Mouse (Mus musculus) kidney, embryonic 16.5 days (tissue): ENCODE measurements around the gene Acbd7. TPM values are rescaled to one million over a fixed set of nuclear protein-coding genes. Genes with fewer than 3 reads are reported as not detected.
A peak's percentile ranks its signal among the peaks of the same experiment; 100 is the strongest.

ENCODE experiments used
- ATAC-seq: fragments of 200-750 bp; cut with Nextera tagmentation; 2 replicates; pipeline ENCODE4 v1.8.0; 2017; ENCODE audit warnings: moderate TSS enrichment; ENCODE audit not compliant: low FRiP score, low TSS enrichment
- H3K27ac ChIP-seq: fragments of 300-500 bp; sonication (generic); 2 replicates; pipeline ENCODE4 v1.5.1; 2014; ENCODE audit warnings: low read length
- H3K27me3 ChIP-seq: fragments of 300-500 bp; sonication (generic); 2 replicates; pipeline ENCODE4 v1.6.1; 2014; ENCODE audit warnings: low read length, control low read depth, mixed read lengths; ENCODE audit not compliant: insufficient read depth
- H3K36me3 ChIP-seq: fragments of 300-500 bp; sonication (generic); 2 replicates; pipeline ENCODE4 v1.6.1; 2014; ENCODE audit warnings: low read length, control low read depth, mixed read lengths; ENCODE audit not compliant: insufficient read depth
- H3K4me1 ChIP-seq: fragments of 300-500 bp; sonication (generic); 2 replicates; pipeline ENCODE4 v1.6.1; 2014; ENCODE audit warnings: low read length, control low read depth, mixed read lengths; ENCODE audit not compliant: insufficient read depth
- H3K4me2 ChIP-seq: fragments of 300-500 bp; sonication (generic); replicated peaks from 2 replicates; pipeline ENCODE4 v1.6.1; 2014; ENCODE audit warnings: low read depth, low read length
- H3K4me3 ChIP-seq: fragments of 300-500 bp; sonication (generic); 2 replicates; pipeline ENCODE4 v1.5.1; 2014; ENCODE audit warnings: mild to moderate bottlenecking, low read length
- H3K9ac ChIP-seq: fragments of 300-500 bp; sonication (generic); replicated peaks from 2 replicates; pipeline ENCODE4 v1.6.1; 2014; ENCODE audit warnings: low read length
- H3K9me3 ChIP-seq: fragments of 300-500 bp; sonication (generic); 2 replicates; pipeline ENCODE4 v1.6.1; 2016; ENCODE audit warnings: low read length, control low read depth
- WGBS: fragments of 180-500 bp; shearing (Covaris S2); extraction: QIAGEN DNeasy Blood & Tissue Kit; methylation state at CpG from one replicate; pipeline ENCODE4 v1.1.7; 2014; 5-methylcytosine and 5-hydroxymethylcytosine counted together
- polyA plus RNA-seq: library from polyadenylated mRNA; unstranded; fragments of >200 nt; fragmentation: Nextera tagmentation; extraction: Ambion mirVana; gene quantifications from 2 replicates; pipeline ENCODE4 v1.2.1, GENCODE M21; 2015

The Acbd7 gene
- polyA plus RNA-seq, 1 experiment from 2014 or later, result 0.99 TPM

DNA sequence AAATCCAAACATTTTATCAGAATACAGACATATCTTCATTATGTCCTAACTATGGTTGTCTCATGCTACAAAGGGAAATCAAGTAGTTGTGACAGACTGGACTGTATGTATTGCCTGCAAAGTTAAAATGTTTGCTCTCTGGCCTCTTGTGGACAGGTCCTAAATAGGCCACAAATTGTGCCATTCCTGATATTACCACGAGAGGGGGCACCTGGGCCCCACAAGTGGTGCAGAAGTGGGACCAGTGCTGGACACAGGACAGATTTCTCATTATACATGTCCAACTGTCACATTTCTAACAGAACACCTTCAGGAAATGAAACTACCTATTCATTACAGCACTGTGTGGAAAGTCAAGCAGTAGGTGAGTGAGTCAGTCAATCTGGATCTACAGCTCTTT, 8.6 kb upstream of the Acbd7 start:
- 57% methylated on average over 1 of the region's 1 CpGs for WGBS
- H3K4me3 ChIP-seq, result no peak overlapping the region
- H3K4me2 ChIP-seq, result no peak overlapping the region
- no peaks in the 10 kb centered on the region for H3K27me3 ChIP-seq
- H3K4me1 ChIP-seq, result peaks cover 16% of the 10 kb centered on the region
- no peak overlapping the region for H3K9ac ChIP-seq
- no peak for ATAC-seq
- no peaks in the 10 kb centered on the region for H3K9me3 ChIP-seq
- no peak overlapping the region for H3K27ac ChIP-seq
- H3K36me3 ChIP-seq, result peaks cover 49% of the 10 kb centered on the region

DNA sequence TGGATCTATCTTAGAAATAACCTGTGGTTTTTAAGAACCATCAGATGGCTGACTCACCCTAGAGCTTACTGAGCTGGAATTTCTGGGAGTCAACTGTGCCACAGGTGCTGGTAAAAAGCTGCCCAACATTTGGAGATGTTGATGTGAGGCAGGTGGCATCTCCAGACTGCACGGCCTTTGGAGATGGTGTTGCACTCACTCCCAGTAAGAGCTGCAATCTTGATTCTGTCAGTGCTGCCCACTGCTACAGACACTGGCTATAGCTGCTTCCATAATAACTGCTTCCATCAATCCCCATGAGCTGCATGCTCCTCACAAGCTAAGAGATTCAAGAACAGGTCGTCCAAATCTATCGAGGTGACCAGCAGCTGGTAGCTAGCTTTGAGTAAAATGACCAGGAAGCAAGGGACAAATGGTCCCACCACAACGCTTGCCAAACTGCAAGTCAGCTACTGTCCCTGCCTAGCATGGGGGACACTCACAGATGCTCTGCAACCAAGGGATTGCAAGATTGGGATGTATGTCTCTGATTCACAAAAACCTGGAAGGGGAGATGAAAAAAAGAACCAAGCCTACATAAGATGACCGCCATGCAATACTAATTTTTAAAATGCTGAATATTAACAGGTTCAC, 4.8 kb upstream of the Acbd7 start:
- ATAC-seq, result no peak
- H3K36me3 ChIP-seq, result peaks cover 22% of the 10 kb centered on the region
- peak overlapping the region; percentile 63 for H3K4me3 ChIP-seq
- no peak overlapping the region for H3K27ac ChIP-seq
- no peaks in the 10 kb centered on the region for H3K27me3 ChIP-seq
- WGBS, result 72% methylated on average over 5 of the region's 5 CpGs
- H3K9ac ChIP-seq, result peak overlapping the region; percentile 74
- H3K9me3 ChIP-seq, result no peaks in the 10 kb centered on the region
- H3K4me1 ChIP-seq, result peaks cover 18% of the 10 kb centered on the region
- peak overlapping the region; percentile 54 for H3K4me2 ChIP-seq

DNA sequence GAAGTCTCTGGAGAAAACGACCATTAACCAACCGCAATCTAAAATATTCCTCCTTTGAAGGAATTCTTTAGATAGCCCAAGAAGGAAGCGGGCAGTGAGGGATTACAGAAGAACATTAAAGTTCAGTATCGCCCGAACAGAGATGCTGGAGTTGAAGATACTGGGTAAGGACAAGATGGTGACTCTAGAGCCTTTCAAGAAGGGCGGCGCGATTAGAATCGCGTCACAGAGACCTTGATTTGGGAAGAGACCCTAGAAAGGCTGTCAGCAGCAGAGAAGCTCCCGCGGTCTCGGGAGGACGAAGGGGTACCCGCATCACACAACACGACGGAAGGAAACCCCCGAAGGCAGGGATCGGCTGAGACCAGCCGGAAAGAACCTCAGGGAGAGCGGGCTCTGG, 3.9 kb upstream of the Acbd7 start:
- no peak for ATAC-seq
- WGBS, result under 1% methylated on average over 21 of the region's 21 CpGs

DNA sequence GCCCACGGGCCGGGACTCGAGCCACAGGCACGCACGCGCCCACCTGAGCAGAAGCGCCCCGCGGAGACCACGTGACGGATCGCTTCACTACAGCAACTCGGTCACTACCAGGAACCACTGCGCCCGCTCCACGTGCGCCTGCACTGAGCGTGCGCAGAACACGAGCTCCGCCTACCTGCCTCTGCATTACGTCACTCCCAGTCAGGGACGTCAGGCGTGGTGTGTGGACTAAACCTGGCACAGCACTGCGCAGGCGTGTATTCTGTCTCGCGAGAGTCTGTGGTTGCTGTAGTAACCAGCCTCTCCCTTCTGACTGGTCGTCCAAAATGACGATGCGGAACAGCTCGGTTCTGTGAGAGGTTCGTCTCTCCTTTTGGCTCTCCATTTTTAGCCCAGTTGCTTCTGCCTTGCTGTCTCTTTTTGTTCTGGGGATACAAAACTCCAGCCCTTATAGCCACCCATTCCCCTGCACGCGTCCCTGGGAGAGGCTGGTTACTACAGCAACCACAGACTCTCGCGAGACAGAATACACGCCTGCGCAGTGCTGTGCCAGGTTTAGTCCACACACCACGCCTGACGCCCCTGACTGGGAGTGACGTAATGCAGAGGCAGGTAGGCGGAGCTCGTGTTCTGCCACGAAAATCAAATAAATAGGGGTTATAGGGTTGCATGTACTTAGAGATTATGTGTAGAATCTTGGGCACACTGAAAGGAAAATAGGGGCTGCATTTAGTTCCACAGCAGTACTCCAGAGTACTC, 3.3 kb upstream of the Acbd7 start, which contains the start of gene Rpp38:
Gene Rpp38, minus strand, starts transcription at position 160 of the 759 bp plus-strand sequence.
- peak within 1 kb of the TSS; percentile 74 for H3K9ac ChIP-seq
- 0% methylated on average over 45 of the region's 45 CpGs for WGBS
- ATAC-seq, result peak; percentile 99
- peaks cover 19% of the 10 kb centered on the region for H3K36me3 ChIP-seq
- no peaks in the 10 kb centered on the region for H3K9me3 ChIP-seq
- peak within 1 kb of the TSS; percentile 54 for H3K4me2 ChIP-seq
- peak within 1 kb of the TSS; percentile 63 for H3K27ac ChIP-seq
- peaks cover 20% of the 10 kb centered on the region for H3K4me1 ChIP-seq
- H3K27me3 ChIP-seq, result peaks cover 8% of the 10 kb centered on the region; the same call in 1 of the 2 replicates
- peak within 1 kb of the TSS; percentile 63 for H3K4me3 ChIP-seq

More for the DNA sequence above, 3.9 kb upstream of the Acbd7 start:
- H3K27me3 ChIP-seq, result peaks cover 4% of the 10 kb centered on the region; the same call in 1 of the 2 replicates
- no peaks in the 10 kb centered on the region for H3K9me3 ChIP-seq
- H3K4me1 ChIP-seq, result peaks cover 20% of the 10 kb centered on the region
- H3K4me2 ChIP-seq, result peak overlapping the region; percentile 54
- peak overlapping the region; percentile 63 for H3K27ac ChIP-seq
- H3K36me3 ChIP-seq, result peaks cover 19% of the 10 kb centered on the region
- H3K9ac ChIP-seq, result peak overlapping the region; percentile 74
- H3K4me3 ChIP-seq, result peak overlapping the region; percentile 63

DNA sequence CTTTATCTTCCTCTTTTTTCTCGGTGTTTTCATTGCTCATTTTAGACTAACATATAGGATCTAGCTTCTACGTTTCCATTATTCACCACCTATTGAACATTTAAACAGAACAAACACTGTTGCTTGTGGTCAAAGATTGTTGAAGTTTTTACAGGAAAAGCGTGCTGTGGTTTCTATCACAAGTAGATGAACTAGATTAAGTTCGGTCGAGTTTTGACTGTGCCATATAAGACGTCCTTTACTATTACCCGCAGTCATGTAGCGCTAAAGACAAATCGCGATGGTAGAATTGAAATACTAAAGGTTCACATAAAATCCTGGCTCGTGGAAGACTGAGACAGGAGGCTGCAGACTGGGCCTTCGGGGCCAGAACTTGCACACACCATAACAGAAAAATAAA, 2.2 kb upstream of the Acbd7 start:
- H3K36me3 ChIP-seq, result peaks cover 10% of the 10 kb centered on the region
- 92% methylated on average over 12 of the region's 12 CpGs for WGBS
- peaks cover 8% of the 10 kb centered on the region; the same call in 1 of the 2 replicates for H3K27me3 ChIP-seq
- H3K9ac ChIP-seq, result no peak overlapping the region
- no peak overlapping the region for H3K4me2 ChIP-seq
- H3K9me3 ChIP-seq, result no peaks in the 10 kb centered on the region
- H3K4me1 ChIP-seq, result peaks cover 20% of the 10 kb centered on the region
- no peak overlapping the region for H3K4me3 ChIP-seq
- no peak overlapping the region for H3K27ac ChIP-seq
- no peak for ATAC-seq

DNA sequence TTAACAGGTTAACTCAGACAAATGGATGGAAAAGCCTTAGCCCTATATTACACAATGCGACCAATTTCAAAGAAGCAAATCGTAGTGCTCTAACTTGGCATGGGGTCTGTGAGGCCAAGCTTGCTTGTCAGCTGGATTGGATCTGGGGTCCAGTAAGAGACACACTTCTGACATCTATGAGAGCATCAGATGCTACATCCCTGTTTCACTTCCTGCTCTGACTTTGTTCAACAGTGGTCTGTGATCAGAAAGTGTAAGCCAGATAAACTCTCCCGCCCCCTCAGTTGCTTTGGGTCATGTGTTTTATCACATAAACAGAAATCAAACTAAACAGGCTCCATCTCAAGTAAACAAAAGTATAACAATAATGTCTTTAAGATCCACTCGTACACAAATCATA, 12.5 kb downstream of the Acbd7 start:
- ATAC-seq, result no peak

DNA sequence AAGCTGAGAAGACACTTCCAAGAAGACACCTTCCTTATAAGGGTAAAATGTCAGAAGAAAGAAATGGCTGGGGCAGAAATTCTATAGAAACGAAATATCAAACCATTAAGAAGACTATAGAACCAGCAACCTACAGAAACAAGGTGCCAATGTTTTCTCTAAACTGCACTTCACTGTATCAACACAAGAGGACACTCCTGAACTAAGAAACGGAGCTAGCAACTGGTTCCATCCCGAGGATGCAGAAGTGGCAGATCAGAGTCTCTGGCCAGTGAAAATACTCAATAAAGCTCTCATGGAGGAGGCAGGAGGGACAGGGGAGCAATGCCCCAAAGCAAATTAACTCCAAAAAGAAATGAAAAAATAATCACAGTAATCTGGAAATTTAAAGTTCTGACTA, 13.0 kb downstream of the Acbd7 start:
- H3K27ac ChIP-seq, result no peak overlapping the region
- no peak overlapping the region for H3K4me3 ChIP-seq
- WGBS, result 18% methylated on average over 3 of the region's 3 CpGs
- no peak overlapping the region for H3K4me2 ChIP-seq
- ATAC-seq, result no peak
- H3K4me1 ChIP-seq, result no peaks in the 10 kb centered on the region
- H3K27me3 ChIP-seq, result no peaks in the 10 kb centered on the region
- H3K9ac ChIP-seq, result no peak overlapping the region
- peaks cover 4% of the 10 kb centered on the region; the same call in 1 of the 2 replicates for H3K9me3 ChIP-seq
- no peaks in the 10 kb centered on the region for H3K36me3 ChIP-seq

More for the DNA sequence above, 12.5 kb downstream of the Acbd7 start:
- Histone ChIP-seq H3K27ac (no peak overlapping the region), H3K9ac (no peak overlapping the region), H3K4me3 (no peak overlapping the region), H3K4me2 (no peak overlapping the region), H3K27me3 (no peaks in the 10 kb centered on the region), H3K9me3 (peaks cover 4% of the 10 kb centered on the region; the same call in 1 of the 2 replicates), H3K4me1 (no peaks in the 10 kb centered on the region), H3K36me3 (no peaks in the 10 kb centered on the region)
- WGBS, result 79% methylated on average over 4 of the region's 4 CpGs

DNA sequence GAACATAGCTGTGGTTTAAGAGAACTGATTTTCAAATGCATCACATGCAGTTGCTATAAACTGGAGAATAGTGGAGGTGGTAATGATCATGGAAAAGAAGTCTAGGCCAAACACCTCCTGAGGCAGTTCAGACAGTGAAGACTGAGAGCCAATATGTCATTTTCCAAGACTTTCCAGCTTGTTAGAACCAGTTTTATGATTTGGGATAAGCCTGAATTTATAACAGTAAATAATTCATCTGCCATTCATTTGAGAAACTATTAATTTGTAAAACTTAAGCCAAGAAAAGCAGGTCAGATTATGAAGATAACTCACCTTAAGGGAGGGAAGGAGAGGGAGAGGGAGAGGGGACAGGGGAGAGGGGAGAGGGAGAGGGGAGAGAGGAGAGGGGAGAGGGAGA, 17.2 kb downstream of the Acbd7 start:
- H3K27ac ChIP-seq, result no peak overlapping the region
- no peak overlapping the region for H3K9ac ChIP-seq
- ATAC-seq, result no peak
- peaks cover 4% of the 10 kb centered on the region; the same call in 1 of the 2 replicates for H3K9me3 ChIP-seq
- no peak overlapping the region for H3K4me2 ChIP-seq
- H3K27me3 ChIP-seq, result no peaks in the 10 kb centered on the region
- no peak overlapping the region for H3K4me3 ChIP-seq
- no peaks in the 10 kb centered on the region for H3K36me3 ChIP-seq
- no peaks in the 10 kb centered on the region for H3K4me1 ChIP-seq

DNA sequence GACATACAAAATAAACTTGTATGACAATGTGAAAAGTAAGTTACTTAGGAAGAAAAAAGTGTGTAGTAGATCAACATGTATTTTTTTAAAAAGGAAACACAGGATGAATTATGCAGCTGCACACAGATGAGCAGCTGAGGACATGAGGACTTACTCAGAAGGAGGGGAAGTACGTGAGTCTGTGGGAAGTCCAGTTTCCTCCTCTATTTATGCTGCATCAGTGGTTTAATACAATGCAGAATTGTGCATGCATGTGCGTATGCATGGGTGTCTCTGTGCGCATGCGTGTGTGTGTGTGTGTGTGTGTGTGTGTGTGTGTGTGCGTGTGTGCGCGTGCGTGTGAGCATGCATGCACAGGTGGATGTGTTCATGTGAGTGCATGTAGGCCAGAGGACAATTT, 19.8 kb downstream of the Acbd7 start:
- Histone ChIP-seq H3K4me2 (no peak overlapping the region), H3K4me3 (no peak overlapping the region), H3K27me3 (no peaks in the 10 kb centered on the region), H3K9me3 (peaks cover 4% of the 10 kb centered on the region; the same call in 1 of the 2 replicates), H3K9ac (no peak overlapping the region), H3K36me3 (no peaks in the 10 kb centered on the region), H3K27ac (no peak overlapping the region), H3K4me1 (no peaks in the 10 kb centered on the region)
- WGBS, result 88% methylated on average over 8 of the region's 8 CpGs
- no peak for ATAC-seq

DNA sequence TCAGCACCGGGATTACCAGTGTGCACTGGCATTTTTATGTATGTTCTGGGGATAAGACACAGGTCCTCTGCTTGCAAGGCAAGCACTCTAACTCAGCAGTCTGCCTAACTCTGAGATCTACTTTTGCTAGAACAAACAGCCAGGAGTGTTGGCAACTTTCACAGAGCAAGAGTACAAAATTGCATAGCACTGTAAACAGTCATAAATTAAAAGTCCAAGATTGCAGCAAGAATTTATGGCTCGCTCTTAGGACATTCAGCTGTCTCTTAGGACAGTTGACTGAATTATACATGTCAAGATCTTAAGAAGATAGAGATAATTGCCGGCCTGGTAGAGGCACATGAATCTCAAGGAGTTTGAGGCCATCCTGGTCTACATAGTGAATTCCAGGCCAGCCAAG, 20.3 kb downstream of the Acbd7 start:
- no peak for ATAC-seq
- H3K4me2 ChIP-seq, result no peak overlapping the region
- peaks cover 4% of the 10 kb centered on the region; the same call in 1 of the 2 replicates for H3K9me3 ChIP-seq
- no peaks in the 10 kb centered on the region for H3K36me3 ChIP-seq
- WGBS, result 49% methylated on average over 3 of the region's 3 CpGs
- no peak overlapping the region for H3K4me3 ChIP-seq
- no peaks in the 10 kb centered on the region for H3K27me3 ChIP-seq
- H3K4me1 ChIP-seq, result no peaks in the 10 kb centered on the region
- no peak overlapping the region for H3K9ac ChIP-seq
- H3K27ac ChIP-seq, result no peak overlapping the region
